Mouse (Mus musculus) liver, embryonic 14.5 days (tissue): ENCODE results near the gene Gnat1.

ENCODE experiments used
- CTCF ChIP-seq: IDR thresholded peaks from 2 replicates; pipeline ENCODE4 v1.5.1; 2016; ENCODE audit warnings: antibody characterized with exemption, low read depth, control low read depth
- EP300 ChIP-seq: IDR thresholded peaks from 2 replicates; pipeline ENCODE4 v1.6.1; 2016; ENCODE audit warnings: antibody characterized with exemption, low read depth

GRCm38 (mm10) chr9:107696845-107697610 lies 17.5 kb upstream of the Gnat1 start:
- TF ChIP-seq CTCF (no peak), EP300 (no peak)
